ENCODE assay signal across 9 mouse cellular contexts in the genomic region with DNA sequence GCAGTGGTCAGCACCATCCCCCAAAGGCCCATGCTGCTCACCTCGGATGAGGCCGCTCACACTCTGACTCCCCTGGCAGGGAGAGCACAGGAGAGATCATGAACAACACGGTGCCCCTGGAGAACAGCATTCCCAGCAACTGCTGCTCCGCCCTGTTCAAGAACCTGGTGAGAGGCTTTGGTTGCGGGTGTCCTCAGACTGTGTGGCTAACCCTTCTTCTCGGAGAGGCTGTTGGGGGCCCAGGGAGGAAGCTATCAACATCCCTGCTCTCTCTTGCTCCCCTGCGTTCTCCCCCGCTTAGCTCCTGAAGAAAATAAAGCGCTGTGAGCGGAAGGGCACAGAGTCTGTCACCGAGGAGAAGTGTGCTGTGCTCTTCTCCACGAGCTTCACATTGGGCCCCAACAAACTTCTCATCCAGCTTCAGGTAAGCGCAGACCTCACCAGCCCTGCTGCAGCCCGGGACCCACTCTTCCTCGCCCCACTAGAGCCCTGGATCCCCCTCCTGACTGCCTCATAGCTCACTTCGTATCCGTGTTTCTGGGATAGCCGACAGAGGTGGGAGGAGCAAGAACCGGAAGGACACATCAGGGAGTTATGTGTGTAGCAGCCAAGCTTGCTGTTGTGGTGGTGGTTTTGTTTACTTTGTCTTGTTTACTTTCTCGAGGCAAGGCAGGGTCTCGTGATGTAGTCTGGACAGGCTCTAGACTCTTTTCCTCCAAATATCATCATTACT. TPM values are rescaled to one million over a fixed set of nuclear protein-coding genes. Genes with fewer than 3 reads are reported as not detected.
DNase-seq lines count a peak whose midpoint lies in the region; ATAC-seq and TF ChIP-seq lines count a peak whose summit lies in the region.
"Had no signal": no experiment of that assay in that cellular context is flagged by ENCODE, and none has a peak within 500 bp of the region (broad histone marks: within the 10 kb centered on the region; RNA-seq: fewer than 3 reads in every experiment).

No protein-coding gene starts in this region.

- H3K4me1 ChIP-seq in forebrain, embryonic 12.5 days: no peaks in the 10 kb centered on the region
- no peaks in the 10 kb centered on the region for H3K4me1 ChIP-seq in forebrain, postnatal 0 days (ENCODE audit: insufficient read depth)
- H3K4me1 ChIP-seq in lung, adult 2 months (ENCODE audit: control insufficient read depth, insufficient read depth, low read length): no peaks in the 10 kb centered on the region; the same call in 1 of the 2 replicates
- no peaks in the 10 kb centered on the region for H3K4me1 ChIP-seq in intestine, embryonic 15.5 days (replicated peaks)
- no peaks in the 10 kb centered on the region for H3K4me1 ChIP-seq in midbrain, postnatal 0 days (ENCODE audit: insufficient read depth, low read length)

- H3K4me3 ChIP-seq in forebrain, embryonic 12.5 days (replicated peaks): no peak overlapping the region
- no peak overlapping the region for H3K4me3 ChIP-seq in forebrain, postnatal 0 days (ENCODE audit: low read depth, low read length)
- H3K4me3 ChIP-seq in lung, adult 2 months (replicated peaks; ENCODE audit: extremely low read depth, low read depth, low read length): no peak overlapping the region
- 0 out of 2 replicates have a peak overlapping the region, but pooled peaks have one; percentile 6 for H3K4me3 ChIP-seq in intestine, embryonic 15.5 days (replicated peaks)
- H3K4me3 ChIP-seq in midbrain, postnatal 0 days (ENCODE audit: low read depth, low read length): peak overlapping the region; percentile 10; the same call in 1 of the 2 replicates

- WGBS in forebrain, embryonic 12.5 days: 49% methylated on average over 21 of the region's 21 CpGs
- WGBS in forebrain, postnatal 0 days: 50% methylated on average over 21 of the region's 21 CpGs
- 47% methylated on average over 21 of the region's 21 CpGs for WGBS in lung, adult 2 months
- WGBS in intestine, embryonic 15.5 days: 42% methylated on average over 21 of the region's 21 CpGs
- WGBS in midbrain, postnatal 0 days: 52% methylated on average over 21 of the region's 21 CpGs

- no peak overlapping the region for H3K9ac ChIP-seq in forebrain, embryonic 12.5 days
- H3K9ac ChIP-seq in forebrain, postnatal 0 days: no peak overlapping the region
- H3K9ac ChIP-seq in intestine, embryonic 15.5 days: peak overlapping the region; percentile 26; the same call in 1 of the 2 replicates
- no peak overlapping the region for H3K9ac ChIP-seq in midbrain, postnatal 0 days (replicated peaks; ENCODE audit: low read length, poor library complexity, severe bottlenecking)

- peak; percentile 22; the same call in 1 of the 2 replicates for TF ChIP-seq POLR2A in lung, adult 2 months (IDR thresholded peaks at IDR 0.05; ENCODE audit: borderline replicate concordance, extremely low read depth, low read depth, low read length)

- no peak for DNase-seq in forebrain, postnatal 0 days
- DNase-seq in lung, adult 2 months: no peak
- no peak for DNase-seq in lung, postnatal 4 days
- no peak for DNase-seq in midbrain, postnatal 0 days (ENCODE audit: low spot score)
- DNase-seq in thymus, postnatal 0 days (ENCODE audit: low spot score): no peak
- DNase-seq in testis, postnatal 14 days (ENCODE audit: low spot score): no peak

- H3K9me3 ChIP-seq in forebrain, embryonic 12.5 days: no peaks in the 10 kb centered on the region
- no peaks in the 10 kb centered on the region for H3K9me3 ChIP-seq in forebrain, postnatal 0 days (ENCODE audit: low read length)
- no peaks in the 10 kb centered on the region for H3K9me3 ChIP-seq in intestine, embryonic 15.5 days
- H3K9me3 ChIP-seq in midbrain, postnatal 0 days (ENCODE audit: low read length): no peaks in the 10 kb centered on the region

- peaks cover 8% of the 10 kb centered on the region for H3K27me3 ChIP-seq in forebrain, embryonic 12.5 days
- no peaks in the 10 kb centered on the region for H3K27me3 ChIP-seq in forebrain, postnatal 0 days (ENCODE audit: insufficient read depth, low read length)
- no peaks in the 10 kb centered on the region for H3K27me3 ChIP-seq in intestine, embryonic 15.5 days (replicated peaks)
- H3K27me3 ChIP-seq in midbrain, postnatal 0 days (ENCODE audit: insufficient read depth, low read length): no peaks in the 10 kb centered on the region

- no peak for ATAC-seq in forebrain, embryonic 12.5 days (ENCODE audit: low FRiP score)
- ATAC-seq in forebrain, postnatal 0 days: no peak
- 0 out of 2 replicates have a peak, but pooled peaks have one; percentile 9 for ATAC-seq in intestine, embryonic 15.5 days
- no peak for ATAC-seq in midbrain, postnatal 0 days (ENCODE audit: low FRiP score)
- ATAC-seq: forebrain, embryonic 16.5 days had no signal

- H3K27ac ChIP-seq in forebrain, embryonic 12.5 days: no peak overlapping the region
- no peak overlapping the region for H3K27ac ChIP-seq in forebrain, postnatal 0 days (ENCODE audit: low read depth, low read length)
- H3K27ac ChIP-seq in intestine, embryonic 15.5 days: peak overlapping the region; percentile 56
- H3K27ac ChIP-seq in midbrain, postnatal 0 days (ENCODE audit: low read depth, low read length): no peak overlapping the region

- H3K36me3 ChIP-seq in forebrain, embryonic 12.5 days (replicated peaks): no peaks in the 10 kb centered on the region
- H3K36me3 ChIP-seq in forebrain, postnatal 0 days (ENCODE audit: insufficient read depth): no peaks in the 10 kb centered on the region
- H3K36me3 ChIP-seq in intestine, embryonic 15.5 days: peaks cover 20% of the 10 kb centered on the region
- H3K36me3 ChIP-seq in midbrain, postnatal 0 days (ENCODE audit: insufficient read depth, low read length): no peaks in the 10 kb centered on the region

- no peak for TF ChIP-seq CTCF in forebrain, postnatal 0 days (IDR thresholded peaks at IDR 0.05; ENCODE audit: low read depth)
- no peak for TF ChIP-seq CTCF in lung, adult 2 months (IDR thresholded peaks at IDR 0.05; ENCODE audit: insufficient read depth, low read length)
- TF ChIP-seq CTCF in midbrain, postnatal 0 days (IDR thresholded peaks at IDR 0.05): no peak

- H3K4me2 ChIP-seq in forebrain, embryonic 12.5 days: 0 out of 2 replicates have a peak overlapping the region, but pooled peaks have one; percentile 3
- H3K4me2 ChIP-seq in forebrain, postnatal 0 days (ENCODE audit: low read depth): no peak overlapping the region
- peak overlapping the region; percentile 15 for H3K4me2 ChIP-seq in intestine, embryonic 15.5 days (replicated peaks)
- peak overlapping the region; percentile 20; the same call in 1 of the 2 replicates for H3K4me2 ChIP-seq in midbrain, postnatal 0 days (ENCODE audit: low read depth, low read length, poor library complexity, severe bottlenecking)

RNA-seq across cellular contexts. Expression of a gene that starts 10.3 kb away (rescaled TPM):
- 4.5 and 5.4 TPM in 2 replicates for polyA plus RNA-seq in forebrain, embryonic 12.5 days (2016; fragmentation: Nextera tagmentation; extraction: Ambion mirVana)
- total RNA-seq in forebrain, postnatal 0 days (2014; rRNA removed): 4.6 and 5.4 TPM in 2 replicates
- polyA plus RNA-seq in forebrain, postnatal 0 days (2015; fragmentation: Nextera tagmentation; extraction: Ambion mirVana): 4.3 and 4.4 TPM in 2 replicates
- 92.3 and 123 TPM in 2 replicates for polyA plus RNA-seq in lung, adult 2 months (2012; rRNA removed)
- 37.7 and 39.9 TPM in 2 replicates for polyA plus RNA-seq in intestine, embryonic 15.5 days (2015; fragmentation: Nextera tagmentation; extraction: Ambion mirVana)
- total RNA-seq in midbrain, postnatal 0 days (2014; rRNA removed): 6.1 and 10.2 TPM in 2 replicates
- 3.9 and 4.3 TPM in 2 replicates for polyA plus RNA-seq in midbrain, postnatal 0 days (2015; fragmentation: Nextera tagmentation; extraction: Ambion mirVana)
- polyA plus RNA-seq in thymus, postnatal 0 days (2015; fragmentation: Nextera tagmentation; extraction: Ambion mirVana): 38.4 and 47.9 TPM in 2 replicates

RNA-seq across cellular contexts. Expression of a gene that starts 13.6 kb away (rescaled TPM):
- polyA plus RNA-seq in forebrain, embryonic 12.5 days (2016; fragmentation: Nextera tagmentation; extraction: Ambion mirVana): 10.0 TPM in 2 replicates
- 3.4 and 6.1 TPM in 2 replicates for total RNA-seq in forebrain, postnatal 0 days (2014; rRNA removed)
- polyA plus RNA-seq in forebrain, postnatal 0 days (2015; fragmentation: Nextera tagmentation; extraction: Ambion mirVana): 2.8 and 3.2 TPM in 2 replicates
- polyA plus RNA-seq in lung, adult 2 months (2012; rRNA removed): 2.7 and 3.6 TPM in 2 replicates
- polyA plus RNA-seq in intestine, embryonic 15.5 days (2015; fragmentation: Nextera tagmentation; extraction: Ambion mirVana): 5.7 and 6.9 TPM in 2 replicates
- total RNA-seq in midbrain, postnatal 0 days (2014; rRNA removed): 3.2 and 3.7 TPM in 2 replicates
- polyA plus RNA-seq in midbrain, postnatal 0 days (2015; fragmentation: Nextera tagmentation; extraction: Ambion mirVana): 1.4 and 1.7 TPM in 2 replicates
- polyA plus RNA-seq in thymus, postnatal 0 days (2015; fragmentation: Nextera tagmentation; extraction: Ambion mirVana): 10.6 and 10.9 TPM in 2 replicates

RNA-seq across cellular contexts. Expression of a gene that starts 15.3 kb away (rescaled TPM):
- polyA plus RNA-seq in forebrain, embryonic 12.5 days (2016; fragmentation: Nextera tagmentation; extraction: Ambion mirVana): 3.7 and 4.6 TPM in 2 replicates
- total RNA-seq in forebrain, postnatal 0 days (2014; rRNA removed): 12.9 and 14.4 TPM in 2 replicates
- polyA plus RNA-seq in forebrain, postnatal 0 days (2015; fragmentation: Nextera tagmentation; extraction: Ambion mirVana): 4.5 and 4.8 TPM in 2 replicates
- 32.8 and 35.1 TPM in 2 replicates for polyA plus RNA-seq in lung, adult 2 months (2012; rRNA removed)
- polyA plus RNA-seq in intestine, embryonic 15.5 days (2015; fragmentation: Nextera tagmentation; extraction: Ambion mirVana): 8.3 and 8.7 TPM in 2 replicates
- 4.8 and 5.6 TPM in 2 replicates for total RNA-seq in midbrain, postnatal 0 days (2014; rRNA removed)
- polyA plus RNA-seq in midbrain, postnatal 0 days (2015; fragmentation: Nextera tagmentation; extraction: Ambion mirVana): 1.4 and 1.6 TPM in 2 replicates
- 9.2 and 10.0 TPM in 2 replicates for polyA plus RNA-seq in thymus, postnatal 0 days (2015; fragmentation: Nextera tagmentation; extraction: Ambion mirVana)

RNA-seq across cellular contexts. Expression of a gene that starts 32.1 kb away (rescaled TPM):
- polyA plus RNA-seq in forebrain, embryonic 12.5 days (2016; fragmentation: Nextera tagmentation; extraction: Ambion mirVana): 81.4 and 81.8 TPM in 2 replicates
- total RNA-seq in forebrain, postnatal 0 days (2014; rRNA removed): 183 and 228 TPM in 2 replicates
- 42.2 and 70.4 TPM in 2 replicates for polyA plus RNA-seq in forebrain, postnatal 0 days (2015; fragmentation: Nextera tagmentation; extraction: Ambion mirVana)
- polyA plus RNA-seq in lung, adult 2 months (2012; rRNA removed): 215 and 248 TPM in 2 replicates
- 67.2 and 77.1 TPM in 2 replicates for polyA plus RNA-seq in intestine, embryonic 15.5 days (2015; fragmentation: Nextera tagmentation; extraction: Ambion mirVana)
- 297 and 319 TPM in 2 replicates for total RNA-seq in midbrain, postnatal 0 days (2014; rRNA removed)
- 79.8 and 84.4 TPM in 2 replicates for polyA plus RNA-seq in midbrain, postnatal 0 days (2015; fragmentation: Nextera tagmentation; extraction: Ambion mirVana)
- 8.0 and 8.6 TPM in 2 replicates for polyA plus RNA-seq in thymus, postnatal 0 days (2015; fragmentation: Nextera tagmentation; extraction: Ambion mirVana)

RNA-seq across cellular contexts. Expression of a gene that starts 51.9 kb away (rescaled TPM):
- polyA plus RNA-seq in forebrain, embryonic 12.5 days (2016; fragmentation: Nextera tagmentation; extraction: Ambion mirVana): 0.50 and 0.59 TPM in 2 replicates
- total RNA-seq in forebrain, postnatal 0 days (2014; rRNA removed): 0.15 and 0.29 TPM in 2 replicates
- polyA plus RNA-seq in forebrain, postnatal 0 days (2015; fragmentation: Nextera tagmentation; extraction: Ambion mirVana): 0.28 and 0.35 TPM in 2 replicates
- polyA plus RNA-seq in lung, adult 2 months (2012; rRNA removed): 0.11 and 0.77 TPM in 2 replicates
- 33.8 and 36.7 TPM in 2 replicates for polyA plus RNA-seq in intestine, embryonic 15.5 days (2015; fragmentation: Nextera tagmentation; extraction: Ambion mirVana)
- 0.57 and 0.77 TPM in 2 replicates for total RNA-seq in midbrain, postnatal 0 days (2014; rRNA removed)
- 0.13 and 0.15 TPM in 2 replicates for polyA plus RNA-seq in midbrain, postnatal 0 days (2015; fragmentation: Nextera tagmentation; extraction: Ambion mirVana)
- 0.62 and 0.68 TPM in 2 replicates for polyA plus RNA-seq in thymus, postnatal 0 days (2015; fragmentation: Nextera tagmentation; extraction: Ambion mirVana)

Comparison
In these comparisons a context has a peak if more than half of its experiments do, and no peak if none do; other contexts are left out.
1. H3K4me3 ChIP-seq: peak in intestine, embryonic 15.5 days (single experiment) and midbrain, postnatal 0 days (single experiment); none in forebrain, embryonic 12.5 days (single experiment), forebrain, postnatal 0 days (single experiment) and lung, adult 2 months (single experiment).